Mouse (Mus musculus) bone marrow macrophage, adult 2 months (primary cell): Measurements from ENCODE around the gene Zfp2. TPM values are rescaled to one million over a fixed set of nuclear protein-coding genes. Genes with fewer than 3 reads are reported as not detected.

Experiments
- H3K27ac ChIP-seq: 2 replicates; pipeline ENCODE4 v1.5.1; 2012; ENCODE audit warnings: low read depth, low read length; ENCODE audit not compliant: insufficient read depth
- H3K4me1 ChIP-seq: 2 replicates; pipeline ENCODE4 v1.6.1; 2012; ENCODE audit warnings: low read length; ENCODE audit not compliant: control insufficient read depth, insufficient read depth
- H3K4me3 ChIP-seq: 2 replicates; pipeline ENCODE4 v1.5.1; 2012; ENCODE audit warnings: mild to moderate bottlenecking, low read length, moderate library complexity; ENCODE audit not compliant: insufficient read depth
- CTCF ChIP-seq: IDR thresholded peaks from 2 replicates; pipeline ENCODE4 v1.5.1; 2012; ENCODE audit warnings: low read depth, mild to moderate bottlenecking, low read length, moderate library complexity
- POLR2A ChIP-seq: IDR thresholded peaks from 2 replicates; pipeline ENCODE4 v1.6.1; 2012; ENCODE audit warnings: mild to moderate bottlenecking, low read depth, low read length, borderline replicate concordance
- polyA plus RNA-seq: library from polyadenylated mRNA; stranded (reverse); fragments of >200 nt; gene quantifications from 2 replicates; pipeline ENCODE4 v1.2.4, GENCODE M21; 2012; ENCODE audit not compliant: missing spikeins, insufficient read depth, insufficient read length

Gene Zfp2
- polyA plus RNA-seq, 1 experiment = 0.80 TPM

DNA sequence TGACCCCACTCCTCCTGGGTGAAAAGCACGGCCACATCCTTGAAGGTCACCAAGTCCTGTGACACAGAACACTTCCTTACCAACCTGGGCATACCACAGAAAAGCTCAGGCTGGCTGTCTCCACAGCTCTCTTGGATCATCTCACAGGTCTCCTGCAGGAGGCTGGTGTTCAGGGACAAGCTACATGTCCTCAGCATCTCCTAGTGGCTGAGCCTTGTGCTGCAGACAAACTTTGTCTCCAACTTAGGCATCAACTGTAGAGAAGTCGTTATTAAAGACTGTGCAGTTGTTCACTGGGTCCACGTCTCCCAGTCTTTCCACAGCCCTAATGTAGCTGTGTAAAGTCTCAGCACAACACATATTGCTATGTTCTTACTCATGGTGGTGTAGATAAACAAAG is 32.2 kb downstream of the Zfp2 start:
- H3K27ac ChIP-seq = no peak overlapping the region
- no peak for TF ChIP-seq CTCF
- no peak for TF ChIP-seq POLR2A
- H3K4me1 ChIP-seq = no peaks in the 10 kb centered on the region
- H3K4me3 ChIP-seq = no peak overlapping the region

DNA sequence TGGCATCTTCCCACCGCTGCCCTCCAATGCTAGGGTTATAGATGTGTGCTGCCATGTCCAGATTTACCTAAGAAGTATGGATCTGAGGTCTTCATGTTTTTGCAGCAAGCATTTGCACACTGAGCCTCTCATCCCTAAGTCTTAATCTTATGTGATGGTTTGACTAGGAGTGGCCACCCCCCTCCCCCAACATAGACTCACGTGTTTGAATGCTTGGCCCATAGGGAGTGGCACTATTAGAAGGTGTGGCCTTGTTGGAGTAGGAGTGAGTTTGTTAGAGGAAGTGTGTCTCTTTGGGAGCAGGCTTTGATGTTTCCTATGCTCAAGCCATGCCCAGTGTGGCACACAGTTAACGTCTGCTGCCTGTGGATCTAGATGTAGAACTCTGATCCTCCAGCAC is 37.3 kb downstream of the Zfp2 start:
- H3K4me3 ChIP-seq = no peak overlapping the region
- no peak overlapping the region for H3K27ac ChIP-seq
- H3K4me1 ChIP-seq = no peaks in the 10 kb centered on the region
- TF ChIP-seq CTCF (no peak), POLR2A (no peak)

DNA sequence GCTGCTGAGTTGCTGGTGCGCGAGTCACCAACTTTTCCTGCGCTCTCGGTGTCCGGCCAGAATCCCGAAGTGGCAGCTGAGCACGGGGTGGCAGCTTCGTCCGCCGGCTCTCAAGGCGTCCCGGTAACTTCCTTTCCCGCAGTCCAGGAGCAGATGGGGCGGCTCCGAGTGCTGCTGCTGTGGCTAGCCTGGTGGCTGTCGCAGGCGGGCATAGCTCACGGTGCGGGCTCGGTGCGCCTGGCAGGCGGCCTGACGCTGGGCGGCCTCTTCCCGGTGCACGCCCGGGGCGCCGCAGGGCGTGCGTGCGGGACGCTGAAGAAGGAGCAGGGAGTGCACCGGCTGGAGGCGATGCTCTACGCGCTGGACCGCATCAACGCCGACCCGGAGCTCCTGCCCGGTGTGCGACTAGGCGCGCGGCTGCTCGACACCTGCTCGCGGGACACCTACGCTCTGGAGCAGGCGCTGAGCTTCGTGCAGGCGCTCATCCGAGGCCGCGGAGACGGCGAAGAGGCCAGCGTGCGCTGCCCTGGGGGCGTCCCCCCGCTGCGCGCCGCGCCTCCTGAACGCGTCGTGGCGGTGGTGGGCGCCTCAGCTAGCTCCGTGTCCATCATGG is 64.9 kb downstream of the Zfp2 start:
- no peak overlapping the region for H3K27ac ChIP-seq
- H3K4me3 ChIP-seq = no peak overlapping the region
- TF ChIP-seq CTCF (no peak), POLR2A (no peak)
- H3K4me1 ChIP-seq = no peaks in the 10 kb centered on the region

DNA sequence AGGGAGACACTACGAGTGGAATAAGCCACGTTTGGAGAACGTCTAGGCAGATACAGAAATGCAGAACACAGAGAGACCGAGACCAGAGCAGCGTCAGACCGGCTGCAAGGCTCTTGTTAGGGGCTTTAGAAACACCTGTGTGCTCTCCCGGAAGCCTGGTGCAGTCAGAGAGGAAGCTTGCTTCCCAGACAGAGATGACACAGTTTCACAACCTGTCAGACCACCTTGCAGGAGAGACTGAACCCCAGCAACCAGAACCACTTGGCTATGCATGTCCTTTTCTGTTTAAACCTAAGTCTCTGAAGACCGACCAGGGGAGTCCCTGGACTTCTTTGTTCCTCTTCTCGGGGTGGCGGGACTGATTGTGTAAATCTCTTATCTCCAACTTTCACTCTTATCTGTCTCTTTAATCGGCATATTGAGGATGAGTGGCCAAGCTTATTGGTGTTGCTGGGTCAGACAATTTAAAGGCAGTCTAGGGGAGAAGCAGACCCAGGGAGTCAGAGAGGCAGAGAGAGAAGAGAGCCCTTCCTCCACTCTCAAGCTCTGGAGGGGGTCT is 65.7 kb downstream of the Zfp2 start, which contains the start of gene Grm6:
TSS of gene Grm6 (plus strand) at position 509 of the 559 bp plus-strand sequence.
- Histone ChIP-seq H3K27ac (no peak within 1 kb of the TSS), H3K4me3 (no peak within 1 kb of the TSS), H3K4me1 (no peaks in the 10 kb centered on the region)
- TF ChIP-seq CTCF (no peak), POLR2A (no peak)

DNA sequence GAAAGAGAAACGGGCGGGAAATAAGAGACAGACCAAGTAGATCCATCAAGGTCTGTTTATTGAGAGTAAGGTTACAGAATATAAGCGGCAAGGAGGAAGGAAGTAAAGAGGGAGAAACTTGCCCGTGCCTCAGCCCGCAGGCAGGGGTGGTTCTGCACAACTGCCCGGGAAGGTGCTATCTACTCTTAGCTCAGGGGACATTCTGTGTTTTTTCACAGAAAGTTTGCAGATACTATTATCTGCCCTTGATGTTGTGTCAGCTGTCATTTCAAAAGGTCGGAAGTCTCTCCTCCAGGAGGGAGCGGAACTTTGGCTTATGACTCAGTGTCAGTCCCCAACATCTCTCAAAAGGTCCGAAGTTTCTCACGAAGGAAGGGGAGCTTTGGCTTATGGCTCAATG is 66.7 kb downstream of the Zfp2 start:
- H3K27ac ChIP-seq = no peak overlapping the region
- no peaks in the 10 kb centered on the region for H3K4me1 ChIP-seq
- H3K4me3 ChIP-seq = no peak overlapping the region

More for the DNA sequence above, 66.7 kb downstream of the Zfp2 start:
- TF ChIP-seq CTCF = no peak
- no peak for TF ChIP-seq POLR2A

Other genes starting within 250 kb of the Zfp2 start
- 0.82 and 0.89 TPM in 2 replicates for gene Zfp354c, start 88.4 kb downstream of the Zfp2 start, polyA plus RNA-seq
- not detected in 2 replicates for gene Zfp879, start 74.6 kb downstream of the Zfp2 start, polyA plus RNA-seq
- gene Grm6, start 65.5 kb downstream of the Zfp2 start, polyA plus RNA-seq = not detected in 2 replicates
- not detected in 2 replicates for gene Zfp454, start 28.5 kb downstream of the Zfp2 start, polyA plus RNA-seq
- not detected in 2 replicates for gene Zfp354b, start 15.5 kb upstream of the Zfp2 start, polyA plus RNA-seq
- gene 4933414I15Rik, start 27.6 kb upstream of the Zfp2 start, polyA plus RNA-seq = not detected in 2 replicates
- gene Prop1, start 37.6 kb upstream of the Zfp2 start, polyA plus RNA-seq = not detected in 2 replicates
- not detected in 2 replicates for gene Olfr1378, start 50.4 kb upstream of the Zfp2 start, polyA plus RNA-seq
- not detected in 2 replicates for gene Olfr1377, start 65.8 kb upstream of the Zfp2 start, polyA plus RNA-seq
- gene Olfr51, start 87.4 kb upstream of the Zfp2 start, polyA plus RNA-seq = not detected in 2 replicates
- gene Olfr54, start 98.1 kb upstream of the Zfp2 start, polyA plus RNA-seq = not detected in 2 replicates
- not detected in 2 replicates for gene Olfr1375, start 131.9 kb upstream of the Zfp2 start, polyA plus RNA-seq
- not detected in 2 replicates for gene Zfp354a, start 143.1 kb upstream of the Zfp2 start, polyA plus RNA-seq